Mouse (Mus musculus): Measurements from ENCODE around the gene Gm26620. TPM values are rescaled to one million over a fixed set of nuclear protein-coding genes. Genes with fewer than 3 reads are reported as not detected.
A peak's percentile ranks its signal among the peaks of the same experiment; 100 is the strongest.

The Gm26620 gene
- polyA plus RNA-seq (2015; fragmentation: Nextera tagmentation; extraction: Ambion mirVana) = 0.50 and 0.55 TPM in 2 replicates

GRCm38 (mm10) chr1:170884978-170885561 lies at the start of gene Gm26620, which contains the start of gene Dusp12:
TSS of gene Gm26620 (plus strand) at chr1:170885065.
TSS of gene Dusp12 (minus strand) at chr1:170885540.
- WGBS = 1% methylated on average over 46 of the region's 46 CpGs
- H3K27me3 ChIP-seq = no peaks in the 10 kb centered on the region
- no peaks in the 10 kb centered on the region for H3K9me3 ChIP-seq
- peak within 1 kb of the TSS; percentile 64 for H3K4me2 ChIP-seq
- peak; percentile 93 for ATAC-seq (ENCODE audit: low read depth)
- H3K36me3 ChIP-seq = peaks cover 17% of the 10 kb centered on the region
- H3K4me3 ChIP-seq = peak within 1 kb of the TSS; percentile 97
- H3K27ac ChIP-seq (replicated peaks) = peak within 1 kb of the TSS; percentile 91
- peak within 1 kb of the TSS; percentile 94 for H3K9ac ChIP-seq
- H3K4me1 ChIP-seq (replicated peaks) = peaks cover 21% of the 10 kb centered on the region

GRCm38 (mm10) chr1:170839685-170840084 lies 45.2 kb upstream of the Gm26620 start:
- no peak for ATAC-seq (ENCODE audit: low read depth)
- Histone ChIP-seq H3K36me3 (peaks cover 8% of the 10 kb centered on the region; the same call in 1 of the 2 replicates), H3K4me3 (no peak overlapping the region), H3K27me3 (no peaks in the 10 kb centered on the region), H3K9me3 (no peaks in the 10 kb centered on the region), H3K4me2 (no peak overlapping the region), H3K4me1 (replicated peaks) (no peaks in the 10 kb centered on the region), H3K9ac (no peak overlapping the region), H3K27ac (replicated peaks) (no peak overlapping the region)

- Histone ChIP-seq H3K4me3 (no peak overlapping the region), H3K4me2 (no peak overlapping the region), H3K27ac (replicated peaks) (no peak overlapping the region), H3K36me3 (peaks cover 14% of the 10 kb centered on the region; the same call in 1 of the 2 replicates), H3K9me3 (no peaks in the 10 kb centered on the region), H3K4me1 (replicated peaks) (0 out of 2 replicates have a peak, but pooled peaks cover 3% of the 10 kb centered on the region), H3K9ac (no peak overlapping the region), H3K27me3 (no peaks in the 10 kb centered on the region)
- WGBS = 53% methylated on average over 8 of the region's 8 CpGs
- ATAC-seq (ENCODE audit: low read depth) = no peak
Measured at GRCm38 (mm10) chr1:170844380-170844779, 40.5 kb upstream of the Gm26620 start.

GRCm38 (mm10) chr1:170845448-170846307 lies 39.2 kb upstream of the Gm26620 start:
- Histone ChIP-seq H3K4me1 (replicated peaks) (0 out of 2 replicates have a peak, but pooled peaks cover 3% of the 10 kb centered on the region), H3K27ac (replicated peaks) (no peak overlapping the region), H3K27me3 (no peaks in the 10 kb centered on the region), H3K9ac (no peak overlapping the region), H3K9me3 (no peaks in the 10 kb centered on the region), H3K4me3 (no peak overlapping the region), H3K36me3 (peaks cover 15% of the 10 kb centered on the region), H3K4me2 (no peak overlapping the region)
- WGBS = 48% methylated on average over 10 of the region's 10 CpGs
- ATAC-seq (ENCODE audit: low read depth) = no peak

- no peak overlapping the region for H3K4me2 ChIP-seq
- H3K9me3 ChIP-seq = no peaks in the 10 kb centered on the region
- no peak for ATAC-seq (ENCODE audit: low read depth)
- H3K27ac ChIP-seq (replicated peaks) = no peak overlapping the region
- H3K4me3 ChIP-seq = no peak overlapping the region
- 0 out of 2 replicates have a peak, but pooled peaks cover 3% of the 10 kb centered on the region for H3K4me1 ChIP-seq (replicated peaks)
- H3K36me3 ChIP-seq = peaks cover 29% of the 10 kb centered on the region
- H3K27me3 ChIP-seq = no peaks in the 10 kb centered on the region
- H3K9ac ChIP-seq = no peak overlapping the region
- WGBS = 94% methylated on average over 2 of the region's 2 CpGs
Measured at GRCm38 (mm10) chr1:170850007-170850406, 34.9 kb upstream of the Gm26620 start.

- H3K4me1 ChIP-seq (replicated peaks) = 0 out of 2 replicates have a peak, but pooled peaks cover 2% of the 10 kb centered on the region
- 94% methylated on average over 23 of the region's 23 CpGs for WGBS
- peaks cover 29% of the 10 kb centered on the region for H3K36me3 ChIP-seq
- no peaks in the 10 kb centered on the region for H3K9me3 ChIP-seq
- H3K9ac ChIP-seq = no peak overlapping the region
- ATAC-seq (ENCODE audit: low read depth) = no peak
- H3K4me2 ChIP-seq = no peak overlapping the region
- H3K27ac ChIP-seq (replicated peaks) = no peak overlapping the region
- H3K27me3 ChIP-seq = no peaks in the 10 kb centered on the region
- no peak overlapping the region for H3K4me3 ChIP-seq
Measured at GRCm38 (mm10) chr1:170850637-170851624, 33.9 kb upstream of the Gm26620 start.

- Histone ChIP-seq H3K4me3 (no peak overlapping the region), H3K36me3 (peaks cover 24% of the 10 kb centered on the region), H3K4me1 (replicated peaks) (no peaks in the 10 kb centered on the region; the same call in 1 of the 2 replicates), H3K27me3 (no peaks in the 10 kb centered on the region), H3K4me2 (no peak overlapping the region), H3K9me3 (no peaks in the 10 kb centered on the region), H3K27ac (replicated peaks) (no peak overlapping the region), H3K9ac (no peak overlapping the region)
- ATAC-seq (ENCODE audit: low read depth) = no peak
- 86% methylated on average over 3 of the region's 3 CpGs for WGBS
Measured at GRCm38 (mm10) chr1:170853604-170854003, 31.3 kb upstream of the Gm26620 start.

GRCm38 (mm10) chr1:170855056-170855760 lies 29.7 kb upstream of the Gm26620 start:
- H3K27me3 ChIP-seq = no peaks in the 10 kb centered on the region
- 91% methylated on average over 13 of the region's 13 CpGs for WGBS
- no peak overlapping the region for H3K4me2 ChIP-seq
- H3K9ac ChIP-seq = no peak overlapping the region
- ATAC-seq (ENCODE audit: low read depth) = no peak
- H3K4me3 ChIP-seq = no peak overlapping the region
- H3K36me3 ChIP-seq = peaks cover 18% of the 10 kb centered on the region
- H3K27ac ChIP-seq (replicated peaks) = no peak overlapping the region
- H3K4me1 ChIP-seq (replicated peaks) = no peaks in the 10 kb centered on the region; the same call in 1 of the 2 replicates
- H3K9me3 ChIP-seq = no peaks in the 10 kb centered on the region

- Histone ChIP-seq H3K9ac (no peak overlapping the region), H3K9me3 (no peaks in the 10 kb centered on the region), H3K4me3 (no peak overlapping the region), H3K36me3 (peaks cover 6% of the 10 kb centered on the region; the same call in 1 of the 2 replicates), H3K27me3 (no peaks in the 10 kb centered on the region), H3K4me2 (no peak overlapping the region), H3K4me1 (replicated peaks) (no peaks in the 10 kb centered on the region; the same call in 1 of the 2 replicates), H3K27ac (replicated peaks) (no peak overlapping the region)
- no peak for ATAC-seq (ENCODE audit: low read depth)
- 82% methylated on average over 2 of the region's 2 CpGs for WGBS
Measured at GRCm38 (mm10) chr1:170857369-170857768, 27.5 kb upstream of the Gm26620 start.

- Histone ChIP-seq H3K9ac (no peak overlapping the region), H3K4me3 (no peak overlapping the region), H3K9me3 (no peaks in the 10 kb centered on the region), H3K36me3 (no peaks in the 10 kb centered on the region), H3K27ac (replicated peaks) (no peak overlapping the region), H3K4me1 (replicated peaks) (no peaks in the 10 kb centered on the region; the same call in 1 of the 2 replicates), H3K27me3 (no peaks in the 10 kb centered on the region), H3K4me2 (no peak overlapping the region)
- no peak for ATAC-seq (ENCODE audit: low read depth)
- WGBS = 78% methylated on average over 2 of the region's 2 CpGs
Measured at GRCm38 (mm10) chr1:170858872-170859271, 26.0 kb upstream of the Gm26620 start.

Measured in neural tube, embryonic 13.5 days (tissue).